ENCODE assay signal across 25 mouse cellular contexts in the genomic region with DNA sequence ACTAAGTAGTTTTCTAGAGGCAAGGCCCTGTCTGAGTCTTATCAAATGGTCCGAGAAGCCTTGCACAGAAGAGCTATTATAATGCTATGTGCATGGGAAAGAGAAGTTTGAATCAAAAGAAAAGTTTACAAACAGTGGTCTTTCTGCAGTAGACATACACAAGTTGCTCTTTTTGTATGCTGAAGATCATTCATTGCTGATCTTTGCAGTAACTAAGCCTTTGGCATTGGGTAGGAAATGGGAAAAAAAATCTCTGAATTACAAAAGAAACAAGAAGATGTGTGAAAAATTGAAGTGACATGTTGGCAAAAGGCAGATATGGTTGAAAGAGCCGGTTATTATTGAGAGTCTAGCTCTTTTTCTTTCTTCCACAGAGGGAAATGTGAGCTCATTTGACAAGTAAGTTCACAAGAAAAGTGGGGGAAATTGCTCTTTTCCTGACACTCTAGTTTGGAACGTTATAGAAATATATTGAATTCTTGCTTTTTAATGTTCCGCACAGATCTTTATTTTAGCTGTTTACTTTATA. TPM values are rescaled to one million over a fixed set of nuclear protein-coding genes. Genes with fewer than 3 reads are reported as not detected.
DNase-seq lines count a peak whose midpoint lies in the region; ATAC-seq and TF ChIP-seq lines count a peak whose summit lies in the region.
"Had no signal": no experiment of that assay in that cellular context is flagged by ENCODE, and none has a peak within 500 bp of the region (broad histone marks: within the 10 kb centered on the region; RNA-seq: fewer than 3 reads in every experiment).

No protein-coding gene starts in this region.

- no peak overlapping the region for H3K4me3 ChIP-seq in hindbrain, embryonic 16.5 days (ENCODE audit: low read length)
- no peak overlapping the region for H3K4me3 ChIP-seq in hindbrain, embryonic 11.5 days (ENCODE audit: low read depth, low read length)
- no peak overlapping the region for H3K4me3 ChIP-seq in midbrain, embryonic 12.5 days
- no peak overlapping the region for H3K4me3 ChIP-seq in midbrain, embryonic 15.5 days
- H3K4me3 ChIP-seq in forebrain, embryonic 11.5 days (ENCODE audit: low read depth, low read length), result no peak overlapping the region
- H3K4me3 ChIP-seq: embryonic facial prominence, embryonic 15.5 days; forebrain, embryonic 12.5 days; forebrain, embryonic 15.5 days; intestine, embryonic 15.5 days had no signal

- TF ChIP-seq CTCF in brain, embryonic 14.5 days (IDR thresholded peaks at IDR 0.05; ENCODE audit: borderline replicate concordance, extremely low read depth, insufficient read depth, insufficient read length), result no peak

- H3K36me3 ChIP-seq in hindbrain, embryonic 16.5 days (ENCODE audit: control insufficient read depth, insufficient read depth, low read length), result no peaks in the 10 kb centered on the region
- H3K36me3 ChIP-seq in hindbrain, embryonic 11.5 days (ENCODE audit: control insufficient read depth, insufficient read depth, low read length), result no peaks in the 10 kb centered on the region
- no peaks in the 10 kb centered on the region for H3K36me3 ChIP-seq in midbrain, embryonic 12.5 days
- H3K36me3 ChIP-seq in midbrain, embryonic 15.5 days (replicated peaks), result no peaks in the 10 kb centered on the region
- no peaks in the 10 kb centered on the region for H3K36me3 ChIP-seq in forebrain, embryonic 11.5 days (ENCODE audit: control insufficient read depth, insufficient read depth, low read length)
- H3K36me3 ChIP-seq: embryonic facial prominence, embryonic 15.5 days; forebrain, embryonic 12.5 days; forebrain, embryonic 15.5 days; G1E; intestine, embryonic 15.5 days had no signal

- no peaks in the 10 kb centered on the region for H3K27me3 ChIP-seq in hindbrain, embryonic 16.5 days (replicated peaks; ENCODE audit: control insufficient read depth, insufficient read depth, low read length)
- H3K27me3 ChIP-seq in hindbrain, embryonic 11.5 days (ENCODE audit: control insufficient read depth, insufficient read depth, low read length), result no peaks in the 10 kb centered on the region
- no peaks in the 10 kb centered on the region for H3K27me3 ChIP-seq in midbrain, embryonic 12.5 days
- no peaks in the 10 kb centered on the region for H3K27me3 ChIP-seq in midbrain, embryonic 15.5 days (replicated peaks)
- H3K27me3 ChIP-seq in forebrain, embryonic 11.5 days (ENCODE audit: control insufficient read depth, insufficient read depth, low read length), result no peaks in the 10 kb centered on the region
- H3K27me3 ChIP-seq: CH12.LX; embryonic facial prominence, embryonic 15.5 days; forebrain, embryonic 12.5 days; forebrain, embryonic 15.5 days; intestine, embryonic 15.5 days had no signal

- no peak overlapping the region for H3K27ac ChIP-seq in hindbrain, embryonic 16.5 days (ENCODE audit: low read depth, low read length)
- no peak overlapping the region for H3K27ac ChIP-seq in hindbrain, embryonic 11.5 days (ENCODE audit: low read depth, low read length)
- H3K27ac ChIP-seq in midbrain, embryonic 12.5 days (replicated peaks), result peak overlapping the region; percentile 60
- H3K27ac ChIP-seq in midbrain, embryonic 15.5 days, result no peak overlapping the region
- no peak overlapping the region for H3K27ac ChIP-seq in forebrain, embryonic 11.5 days (ENCODE audit: low read depth, low read length)
- H3K27ac ChIP-seq: embryonic facial prominence, embryonic 15.5 days; forebrain, embryonic 12.5 days; forebrain, embryonic 15.5 days; hindbrain, embryonic 14.5 days; intestine, embryonic 15.5 days had no signal

- H3K4me1 ChIP-seq in hindbrain, embryonic 16.5 days (ENCODE audit: control insufficient read depth, insufficient read depth, low read depth, low read length), result no peaks in the 10 kb centered on the region
- H3K4me1 ChIP-seq in hindbrain, embryonic 11.5 days (replicated peaks; ENCODE audit: control insufficient read depth, insufficient read depth, low read length), result no peaks in the 10 kb centered on the region
- no peaks in the 10 kb centered on the region for H3K4me1 ChIP-seq in midbrain, embryonic 12.5 days
- H3K4me1 ChIP-seq in midbrain, embryonic 15.5 days, result peaks cover 8% of the 10 kb centered on the region
- no peaks in the 10 kb centered on the region for H3K4me1 ChIP-seq in forebrain, embryonic 11.5 days (replicated peaks; ENCODE audit: control insufficient read depth, insufficient read depth, low read length)
- H3K4me1 ChIP-seq: embryonic facial prominence, embryonic 15.5 days; forebrain, embryonic 12.5 days; forebrain, embryonic 15.5 days; intestine, embryonic 15.5 days had no signal

- DNase-seq in hindbrain, embryonic 11.5 days (ENCODE audit: low spot score), result no peak
- peak; percentile 45 for DNase-seq in brain, embryonic 14.5 days (ENCODE audit: low read depth)
- DNase-seq in left cerebral cortex, adult 18-20 months (ENCODE audit: low spot score in 2 of 2), result no peak
- no peak for DNase-seq in forebrain, embryonic 11.5 days (ENCODE audit: low spot score)
- DNase-seq: adrenal gland, adult 2 months; adrenal gland, postnatal 14 days; B cell, adult 2 months; cerebellum, adult 11-12 months; cerebellum, adult 8-10 months; cerebellum, postnatal 10 days; cerebellum, postnatal 36 days; embryo, embryonic 11 days; gastrocnemius, postnatal 25 days had no signal

- peak; percentile 47; the same call in 1 of the 2 replicates for ATAC-seq in hindbrain, embryonic 16.5 days
- no peak for ATAC-seq in hindbrain, embryonic 11.5 days (ENCODE audit: low FRiP score)
- ATAC-seq in midbrain, embryonic 12.5 days (ENCODE audit: low FRiP score, low read depth), result peak; percentile 28; the same call in 1 of the 2 replicates
- ATAC-seq in midbrain, embryonic 15.5 days (replicated peaks), result no peak
- ATAC-seq in forebrain, embryonic 11.5 days (replicated peaks; ENCODE audit: low FRiP score), result no peak
- ATAC-seq: forebrain, embryonic 15.5 days; intestine, embryonic 15.5 days had no signal

- no peak for TF ChIP-seq POLR2A in brain, embryonic 14.5 days (IDR thresholded peaks at IDR 0.05; ENCODE audit: borderline replicate concordance, extremely low read depth, insufficient read depth, insufficient read length, poor library complexity, severe bottlenecking)

- H3K9ac ChIP-seq in hindbrain, embryonic 16.5 days (ENCODE audit: low read depth, low read length), result no peak overlapping the region
- no peak overlapping the region for H3K9ac ChIP-seq in hindbrain, embryonic 11.5 days (ENCODE audit: low read depth, low read length)
- H3K9ac ChIP-seq in midbrain, embryonic 12.5 days (replicated peaks), result no peak overlapping the region
- no peak overlapping the region for H3K9ac ChIP-seq in midbrain, embryonic 15.5 days
- H3K9ac ChIP-seq in forebrain, embryonic 11.5 days (ENCODE audit: low read length), result no peak overlapping the region
- H3K9ac ChIP-seq: embryonic facial prominence, embryonic 15.5 days; forebrain, embryonic 12.5 days; forebrain, embryonic 15.5 days; hindbrain, embryonic 14.5 days; intestine, embryonic 15.5 days had no signal

- WGBS in hindbrain, embryonic 16.5 days, result 71% methylated on average over 4 of the region's 4 CpGs
- WGBS in hindbrain, embryonic 11.5 days, result 82% methylated on average over 4 of the region's 4 CpGs
- 53% methylated on average over 4 of the region's 4 CpGs for WGBS in midbrain, embryonic 12.5 days
- WGBS in midbrain, embryonic 15.5 days, result 43% methylated on average over 4 of the region's 4 CpGs
- WGBS in forebrain, embryonic 11.5 days, result 86% methylated on average over 4 of the region's 4 CpGs

- H3K9me3 ChIP-seq in hindbrain, embryonic 16.5 days (ENCODE audit: control insufficient read depth, low read length), result no peaks in the 10 kb centered on the region
- H3K9me3 ChIP-seq in hindbrain, embryonic 11.5 days (ENCODE audit: control insufficient read depth, low read length), result no peaks in the 10 kb centered on the region
- H3K9me3 ChIP-seq in midbrain, embryonic 12.5 days, result no peaks in the 10 kb centered on the region
- H3K9me3 ChIP-seq in midbrain, embryonic 15.5 days, result no peaks in the 10 kb centered on the region
- no peaks in the 10 kb centered on the region for H3K9me3 ChIP-seq in forebrain, embryonic 11.5 days (ENCODE audit: control insufficient read depth, low read length)
- H3K9me3 ChIP-seq: embryonic facial prominence, embryonic 15.5 days; forebrain, embryonic 12.5 days; forebrain, embryonic 15.5 days; G1E; intestine, embryonic 15.5 days had no signal

- no peak overlapping the region for H3K4me2 ChIP-seq in hindbrain, embryonic 16.5 days (ENCODE audit: low read length)
- no peak overlapping the region for H3K4me2 ChIP-seq in hindbrain, embryonic 11.5 days (replicated peaks; ENCODE audit: low read depth, low read length)
- H3K4me2 ChIP-seq in midbrain, embryonic 12.5 days (replicated peaks), result no peak overlapping the region
- no peak overlapping the region for H3K4me2 ChIP-seq in midbrain, embryonic 15.5 days
- H3K4me2 ChIP-seq in forebrain, embryonic 11.5 days (ENCODE audit: low read depth, low read length, severe bottlenecking), result no peak overlapping the region
- H3K4me2 ChIP-seq: embryonic facial prominence, embryonic 15.5 days; forebrain, embryonic 12.5 days; forebrain, embryonic 15.5 days; heart, embryonic 11.5 days; hindbrain, embryonic 14.5 days; intestine, embryonic 15.5 days had no signal

RNA-seq across cellular contexts. Expression of a gene that starts 7.6 kb away (rescaled TPM):
- 67.1 and 70.6 TPM in 2 replicates for polyA plus RNA-seq in hindbrain, embryonic 16.5 days (2015; fragmentation: Nextera tagmentation; extraction: Ambion mirVana)
- 2.3 and 3.5 TPM in 2 replicates for polyA plus RNA-seq in hindbrain, embryonic 11.5 days (2014; fragmentation: Nextera tagmentation; extraction: Ambion mirVana)
- polyA plus RNA-seq in midbrain, embryonic 12.5 days (2016; fragmentation: Nextera tagmentation; extraction: Ambion mirVana), result 8.9 and 10.1 TPM in 2 replicates
- 48.7 and 55.5 TPM in 2 replicates for polyA plus RNA-seq in midbrain, embryonic 15.5 days (2015; fragmentation: Nextera tagmentation; extraction: Ambion mirVana)
- 7.8 and 16.7 TPM in 2 replicates for polyA plus RNA-seq in brain, embryonic 14.5 days (2012; rRNA removed)
- total RNA-seq in left cerebral cortex, adult 18-20 months (2021), result 10 to 100 TPM; 85.1 to 87.9 TPM
- 2.1 and 2.2 TPM in 2 replicates for polyA plus RNA-seq in forebrain, embryonic 11.5 days (2014; fragmentation: Nextera tagmentation; extraction: Ambion mirVana)
- total RNA-seq: CH12.LX; granulocyte monocyte progenitor cell, adult 5-6 weeks had no signal
- polyA plus RNA-seq: G1E had no signal

Comparison
In these comparisons a context has a peak if more than half of its experiments do, and no peak if none do; other contexts are left out.
1. ATAC-seq: peak in hindbrain, embryonic 16.5 days (single experiment) and midbrain, embryonic 12.5 days (single experiment); none in hindbrain, embryonic 11.5 days (single experiment), midbrain, embryonic 15.5 days (single experiment) and forebrain, embryonic 11.5 days (single experiment).